Mouse (Mus musculus) layer of hippocampus, adult 18-20 months (tissue): ENCODE measurements around the gene Cnn2. TPM values are rescaled to one million over a fixed set of nuclear protein-coding genes. Genes with fewer than 3 reads are reported as not detected.
A peak's percentile ranks its signal among the peaks of the same experiment; 100 is the strongest.
"Not testable (repeated sequence)": the region's sequence is repeated elsewhere in the genome, so short reads cannot be mapped to it uniquely, and the experiment has no call there.

Experiments used
- DNase-seq, 2 experiments: peaks; one replicate each; pipeline ENCODE4 v3.0.0; 2022; ENCODE audit warnings: low spot score in 2 of 2
- total RNA-seq, 2 experiments: library from RNA; stranded (reverse); gene quantifications; 2 replicates each; pipeline ENCODE4 v1.2.3; 2021

Gene Cnn2
- total RNA-seq, 2 experiments from 2014 or later = 3.6 to 5.2 TPM

DNA sequence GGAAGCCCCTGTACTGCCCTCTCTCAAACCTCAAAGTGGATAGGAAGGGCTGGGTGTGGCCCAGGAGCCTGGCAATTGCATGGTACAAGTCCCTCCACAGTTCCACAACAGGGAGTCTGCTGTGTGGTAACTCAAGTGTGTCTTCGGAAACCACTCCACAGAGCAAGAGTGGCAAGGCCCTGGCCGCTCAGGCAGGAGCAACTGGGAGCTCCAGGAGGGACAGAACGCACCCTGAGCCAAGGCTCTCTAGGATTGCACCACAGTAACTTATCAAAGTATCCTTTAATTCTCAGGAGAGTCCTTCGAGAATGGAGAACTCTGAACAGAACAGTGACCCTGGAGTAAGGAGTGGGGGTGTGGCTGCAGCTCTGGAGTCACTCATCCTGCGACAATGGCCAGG lies 47.3 kb downstream of the Cnn2 start:
- no peak for DNase-seq

DNA sequence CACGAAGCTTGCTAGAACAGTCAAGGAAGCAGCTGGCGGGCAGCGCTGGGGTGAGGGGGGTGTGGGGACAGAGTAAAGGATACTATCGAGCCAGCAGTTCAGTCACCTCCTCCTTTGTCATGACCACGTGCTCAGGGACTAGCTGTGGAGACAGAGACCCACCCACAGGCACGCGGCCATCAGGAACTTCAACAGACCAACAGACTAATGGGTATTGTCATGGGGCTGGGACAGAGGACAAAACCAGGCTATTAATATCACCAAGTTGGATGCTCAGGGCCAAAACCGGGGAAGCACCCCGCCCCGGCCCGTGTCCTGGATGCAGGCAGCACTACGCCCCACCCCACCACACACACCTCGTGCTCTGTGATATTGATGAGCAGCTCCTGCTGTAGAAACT lies 48.4 kb downstream of the Cnn2 start:
- DNase-seq = no peak

- peak; percentile 97 to 99 for DNase-seq
These were observed 51.2 kb downstream of the Cnn2 start, which contains the start of gene Polr2e for GRCm38 (mm10) chr10:80039559-80039979. Polr2e (minus strand) TSS chr10:80039795.

DNA sequence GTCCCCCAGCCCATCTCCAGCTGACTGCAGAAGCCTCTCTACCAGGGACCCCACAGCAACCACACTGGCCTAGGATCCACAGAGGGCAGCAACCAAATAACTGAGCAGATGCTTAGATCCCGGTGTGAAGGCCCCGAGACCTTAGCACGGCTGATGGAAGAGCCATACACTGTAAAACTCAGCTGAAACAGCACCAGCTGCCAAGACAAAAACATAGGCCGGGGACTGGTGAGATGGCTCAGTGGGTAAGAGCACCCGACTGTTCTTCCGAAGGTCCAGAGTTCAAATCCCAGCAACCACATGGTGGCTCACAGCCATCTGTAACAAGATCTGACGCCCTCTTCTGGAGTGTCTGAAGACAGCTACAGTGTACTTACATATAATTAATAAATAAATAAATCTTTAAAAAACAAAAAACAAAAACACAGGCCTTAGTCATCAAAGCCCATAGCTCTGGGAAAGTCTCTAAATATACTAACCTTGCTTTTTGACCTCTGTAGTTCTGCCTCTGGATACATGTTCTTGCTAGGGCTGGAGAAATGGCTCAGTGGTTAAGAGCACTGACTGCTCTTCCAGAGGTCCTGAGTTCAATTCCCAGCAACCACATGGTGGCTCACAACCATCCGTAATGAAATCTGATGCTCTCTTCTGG lies 53.2 kb downstream of the Cnn2 start:
- not testable (repeated sequence) for DNase-seq

DNA sequence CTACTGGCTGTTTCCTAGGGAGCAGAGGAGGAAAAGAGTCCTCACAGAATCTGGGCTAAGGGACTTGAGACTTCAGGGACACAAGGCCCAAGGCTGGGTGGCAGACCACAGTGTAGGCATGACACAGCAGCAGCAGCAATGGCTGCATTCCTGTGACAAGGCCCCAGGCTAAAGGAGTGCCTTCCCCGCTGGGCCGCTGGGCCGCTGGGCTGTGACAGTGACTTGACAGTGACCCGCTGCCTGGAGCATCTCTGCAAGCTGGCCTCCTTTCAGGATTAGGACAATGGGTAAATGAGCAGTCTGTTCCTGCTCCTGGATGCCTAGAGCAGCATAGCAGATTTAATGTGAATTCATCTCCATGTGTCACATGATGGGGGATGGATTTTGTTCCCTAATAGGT lies 55.7 kb downstream of the Cnn2 start:
- no peak for DNase-seq

GRCm38 (mm10) chr10:80045364-80045763 lies 57.0 kb downstream of the Cnn2 start:
- DNase-seq = not testable (repeated sequence)

Other genes starting within 250 kb of the Cnn2 start
- gene Polrmt, start 242.0 kb upstream of the Cnn2 start, total RNA-seq = 10 to 100 TPM; 42.4 to 51.3 TPM
- 1 to 10 TPM; 1.5 to 2.2 TPM for gene Fgf22, start 233.5 kb upstream of the Cnn2 start, total RNA-seq
- 10 to 100 TPM; 84.9 to 87.3 TPM for gene Rnf126, start 221.6 kb upstream of the Cnn2 start, total RNA-seq
- 1 to 10 TPM; 1.8 to 2.5 TPM for gene Fstl3, start 211.3 kb upstream of the Cnn2 start, total RNA-seq
- under 1 TPM; 0.61 to 0.89 TPM for gene Prss57, start 197.6 kb upstream of the Cnn2 start, total RNA-seq
- gene Palm, start 195.0 kb upstream of the Cnn2 start, total RNA-seq = 100 to 1,000 TPM; 293 to 314 TPM
- 1 to 10 TPM in 1 of 2 experiments, under 1 TPM in 1; 0.54 to 1.3 TPM for gene Misp, start 167.6 kb upstream of the Cnn2 start, total RNA-seq
- 10 to 100 TPM; 48.8 to 58.4 TPM for gene Ptbp1, start 134.2 kb upstream of the Cnn2 start, total RNA-seq
- gene Prtn3, start 114.1 kb upstream of the Cnn2 start, total RNA-seq = 1 to 10 TPM in 1 of 2 experiments, under 1 TPM in 1; 0.94 to 2.0 TPM
- 10 to 100 TPM; 30.6 to 34.4 TPM for gene Plppr3, start 114.0 kb upstream of the Cnn2 start, total RNA-seq
- gene Elane, start 102.3 kb upstream of the Cnn2 start, total RNA-seq = not detected
- not detected for gene Cfd, start 97.7 kb upstream of the Cnn2 start, total RNA-seq
- gene Med16, start 79.7 kb upstream of the Cnn2 start, total RNA-seq = 10 to 100 TPM; 53.8 to 55.2 TPM
- not detected for gene Gm26602, start 77.7 kb upstream of the Cnn2 start, total RNA-seq
- gene Kiss1r, start 71.6 kb upstream of the Cnn2 start, total RNA-seq = 1 to 10 TPM; 6.7 to 7.8 TPM
- gene R3hdm4, start 67.4 kb upstream of the Cnn2 start, total RNA-seq = 100 to 1,000 TPM; 366 to 401 TPM
- gene Arid3a, start 61.5 kb upstream of the Cnn2 start, total RNA-seq = 1 to 10 TPM; 5.5 to 5.8 TPM
- 10 to 100 TPM; 40.3 to 42.1 TPM for gene Wdr18, start 28.4 kb upstream of the Cnn2 start, total RNA-seq
- under 1 TPM in 1 of 2 experiments, not detected in 1; 0.15 TPM for gene Grin3b, start 17.9 kb upstream of the Cnn2 start, total RNA-seq
- 100 to 1,000 TPM; 118 to 123 TPM for gene Tmem259, start 4.3 kb upstream of the Cnn2 start, total RNA-seq
- gene Abca7, start 7.9 kb downstream of the Cnn2 start, total RNA-seq = 10 to 100 TPM; 10.2 to 12.0 TPM
- 1 to 10 TPM; 4.1 to 4.2 TPM for gene Arhgap45, start 28.1 kb downstream of the Cnn2 start, total RNA-seq
- gene Polr2e, start 51.2 kb downstream of the Cnn2 start, total RNA-seq = 10 to 100 TPM; 88.2 to 93.9 TPM
- 100 to 1,000 TPM; 509 to 545 TPM for gene Gpx4, start 58.6 kb downstream of the Cnn2 start, total RNA-seq
- gene Sbno2, start 117.0 kb downstream of the Cnn2 start, total RNA-seq = 10 to 100 TPM; 16.3 to 16.9 TPM
- gene Stk11, start 127.2 kb downstream of the Cnn2 start, total RNA-seq = 100 to 1,000 TPM; 101 to 102 TPM
- gene Atp5d, start 150.0 kb downstream of the Cnn2 start, total RNA-seq = 100 to 1,000 TPM; 354 to 359 TPM
- 100 to 1,000 TPM; 362 to 363 TPM for gene Cbarp, start 152.3 kb downstream of the Cnn2 start, total RNA-seq
- 10 to 100 TPM; 59.4 to 68.4 TPM for gene Midn, start 159.7 kb downstream of the Cnn2 start, total RNA-seq
- gene Cirbp, start 177.4 kb downstream of the Cnn2 start, total RNA-seq = 10 to 100 TPM; 60.7 to 76.4 TPM
- gene 1600002K03Rik, start 184.4 kb downstream of the Cnn2 start, total RNA-seq = 1 to 10 TPM; 6.4 to 6.5 TPM
- 10 to 100 TPM in 1 of 2 experiments, 1 to 10 TPM in 1; 8.9 to 10.1 TPM for gene Efna2, start 190.9 kb downstream of the Cnn2 start, total RNA-seq
- gene Mum1, start 237.8 kb downstream of the Cnn2 start, total RNA-seq = 10 to 100 TPM; 37.4 to 45.1 TPM